Mouse (Mus musculus) thymus, adult 2 months (tissue): Measurements from ENCODE around the gene Cdt1.

Experiments used
- CTCF ChIP-seq: fragments of 200-500 bp; IDR thresholded peaks from 2 replicates; pipeline ENCODE4 v1.5.1; 2012; ENCODE audit warnings: mild to moderate bottlenecking, control low read depth, low read length, moderate library complexity, borderline replicate concordance; ENCODE audit not compliant: control insufficient read depth, poor library complexity, insufficient read depth; ENCODE audit errors: extremely low read depth
- POLR2A ChIP-seq: fragments of 200-500 bp; IDR thresholded peaks from 2 replicates; pipeline ENCODE4 v1.6.1; 2012; ENCODE audit warnings: mild to moderate bottlenecking, low read length, control low read depth, moderate library complexity; ENCODE audit not compliant: control insufficient read depth, poor library complexity, insufficient read depth; ENCODE audit errors: extremely low read depth

GRCm38 (mm10) chr8:122575286-122575685 lies 7.5 kb downstream of the Cdt1 start:
- TF ChIP-seq CTCF (no peak), POLR2A (no peak)
